Mouse (Mus musculus) MEL (cell line): Measurements from ENCODE around the gene Tarbp2.
A peak's percentile ranks its signal among the peaks of the same experiment; 100 is the strongest.

ENCODE experiments used
- CHD1 ChIP-seq: IDR thresholded peaks from 2 replicates; pipeline ENCODE4 v1.6.1; 2012; ENCODE audit warnings: low read depth, mild to moderate bottlenecking, inconsistent platforms, low read length, improper control_type of control experiment
- CHD2 ChIP-seq: IDR thresholded peaks from 2 replicates; pipeline ENCODE4 v1.6.1; 2011; ENCODE audit warnings: low read length, improper control_type of control experiment
- CTCF ChIP-seq, 3 experiments: IDR thresholded peaks in 2 of 3; conservative IDR thresholded peaks in 1 of 3; 2 replicates each; pipeline ENCODE4 v1.5.1; 2011 to 2012; ENCODE audit warnings: low read length in 3 of 3, low read depth in 2 of 3, mild to moderate bottlenecking in 2 of 3, improper control_type of control experiment in 1 of 3, inconsistent platforms in 1 of 3, mixed read lengths in 1 of 3, moderate library complexity in 1 of 3; ENCODE audit not compliant: control insufficient read depth in 1 of 3, insufficient read depth in 1 of 3, poor library complexity in 1 of 3, severe bottlenecking in 1 of 3
- EP300 ChIP-seq, 2 experiments: IDR thresholded peaks; 2 replicates each; pipeline ENCODE4 v1.6.1; 2011; ENCODE audit warnings: improper control_type of control experiment in 2 of 2, low read length in 2 of 2, low read depth in 1 of 2, mild to moderate bottlenecking in 1 of 2
- ETS1 ChIP-seq: IDR thresholded peaks from 2 replicates; pipeline ENCODE4 v1.6.1; 2012; ENCODE audit warnings: low read depth, mild to moderate bottlenecking, inconsistent platforms, low read length, improper control_type of control experiment, moderate library complexity
- GABPA ChIP-seq: IDR thresholded peaks from 2 replicates; pipeline ENCODE4 v1.6.1; 2012; ENCODE audit warnings: low read depth, mild to moderate bottlenecking, inconsistent platforms, low read length, improper control_type of control experiment, moderate library complexity
- KAT2A ChIP-seq: conservative IDR thresholded peaks from 2 replicates; pipeline ENCODE4 v1.6.1; 2012; ENCODE audit warnings: low read depth, low read length, improper control_type of control experiment, inconsistent platforms
- MAFK ChIP-seq: IDR thresholded peaks from 2 replicates; pipeline ENCODE4 v1.6.1; 2011; ENCODE audit warnings: low read depth, mild to moderate bottlenecking, low read length, improper control_type of control experiment, borderline replicate concordance
- MYC ChIP-seq: IDR thresholded peaks from 2 replicates; pipeline ENCODE4 v1.6.1; 2011; ENCODE audit warnings: low read depth, mild to moderate bottlenecking, low read length, improper control_type of control experiment, moderate library complexity
- POLR2A ChIP-seq, 2 experiments: IDR thresholded peaks; 2 replicates each; pipeline ENCODE4 v1.6.1; 2011 to 2012; ENCODE audit warnings: low read length in 2 of 2, mild to moderate bottlenecking in 2 of 2, control low read depth in 1 of 2, improper control_type of control experiment in 1 of 2, low read depth in 1 of 2, moderate library complexity in 1 of 2; ENCODE audit not compliant: control insufficient read depth in 1 of 2, insufficient read depth in 1 of 2, poor library complexity in 1 of 2
- POLR2AphosphoS2 ChIP-seq: IDR thresholded peaks from 2 replicates; pipeline ENCODE4 v1.6.1; 2011; ENCODE audit warnings: low read length, improper control_type of control experiment
- SMC3 ChIP-seq: IDR thresholded peaks from 2 replicates; pipeline ENCODE4 v1.6.1; 2011; ENCODE audit warnings: low read depth, low read length, improper control_type of control experiment
- TCF12 ChIP-seq: IDR thresholded peaks from 2 replicates; pipeline ENCODE4 v1.6.1; 2014; ENCODE audit warnings: low read depth, mild to moderate bottlenecking, inconsistent platforms, low read length, improper control_type of control experiment, moderate library complexity
- UBTF ChIP-seq: IDR thresholded peaks from 2 replicates; pipeline ENCODE4 v1.6.1; 2012; ENCODE audit warnings: low read depth, mild to moderate bottlenecking, inconsistent platforms, low read length, improper control_type of control experiment, moderate library complexity, borderline replicate concordance; ENCODE audit not compliant: insufficient read depth

DNA sequence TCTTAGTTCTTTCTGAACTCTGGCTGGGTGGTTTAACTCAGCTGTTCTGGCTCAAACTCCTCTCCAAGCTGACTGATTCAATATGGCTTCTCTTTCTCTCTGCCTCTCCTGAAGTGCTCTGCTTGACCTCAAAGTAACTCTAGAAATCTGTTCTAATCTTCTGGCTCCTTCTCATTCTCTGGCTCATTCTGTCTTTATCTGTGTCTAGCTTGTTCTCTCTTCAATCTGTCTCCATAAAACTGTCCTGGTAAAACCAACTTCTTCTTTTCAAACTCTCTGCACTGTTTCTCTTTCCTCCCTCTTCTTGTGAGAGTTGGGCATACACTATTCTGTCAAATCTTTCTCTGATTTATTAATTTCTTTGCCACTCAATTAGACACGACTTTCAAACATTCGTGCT lies 49.9 kb downstream of the Tarbp2 start:
- TF ChIP-seq MAFK (no peak), SMC3 (no peak), KAT2A (no peak), CTCF (IDR thresholded peaks at IDR 0.05 in 2 of 3, conservative IDR thresholded peaks at IDR 0.05 in 1 of 3; ENCODE audit: control insufficient read depth in 1 of 3, insufficient read depth in 1 of 3, low read depth in 2 of 3, low read length in 3 of 3, poor library complexity in 1 of 3, severe bottlenecking in 1 of 3) (no peak), GABPA (no peak), MYC (no peak), CHD2 (no peak), ETS1 (no peak; the same call in 1 of the 2 replicates), CHD1 (no peak), EP300 (IDR thresholded peaks at IDR 0.05; ENCODE audit: low read depth in 1 of 2, low read length in 2 of 2) (peak; percentile 55 to 61), UBTF (no peak), TCF12 (peak; percentile 40; the same call in 1 of the 2 replicates), POLR2AphosphoS2 (no peak), POLR2A (IDR thresholded peaks at IDR 0.05; ENCODE audit: control insufficient read depth in 1 of 2, insufficient read depth in 1 of 2, low read depth in 1 of 2, low read length in 2 of 2, poor library complexity in 1 of 2) (no peak)
